Mouse (Mus musculus): ENCODE measurements around the gene Palm2. TPM values are rescaled to one million over a fixed set of nuclear protein-coding genes. Genes with fewer than 3 reads are reported as not detected.

Gene Palm2
- polyA plus RNA-seq, 1 experiment from 2014 or later, result 20.2 TPM

DNA sequence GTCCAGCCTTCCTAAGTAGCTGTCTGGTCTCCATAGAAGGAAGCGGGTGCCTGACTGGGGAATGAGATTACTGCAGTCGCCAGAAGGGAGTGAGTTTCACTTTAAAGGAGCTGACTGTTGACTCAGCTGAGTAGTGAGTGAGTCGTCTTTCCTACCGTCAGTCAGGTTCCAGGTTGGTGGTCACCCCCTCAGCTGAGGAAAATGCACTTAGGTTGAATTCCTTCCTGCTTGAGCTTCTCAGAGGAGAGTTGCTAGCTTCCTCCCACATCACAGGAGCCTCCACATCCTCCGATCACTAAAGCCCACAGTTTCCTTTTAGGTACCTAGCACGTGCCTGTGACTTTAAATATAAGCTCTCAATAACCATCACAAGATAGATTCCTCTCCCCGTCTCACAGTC lies 206.2 kb downstream of the Palm2 start:
- Histone ChIP-seq H3K9ac (peak overlapping the region; percentile 25; the same call in 1 of the 2 replicates), H3K4me3 (0 out of 2 replicates have a peak overlapping the region, but pooled peaks have one; percentile 8), H3K36me3 (peaks cover 5% of the 10 kb centered on the region; the same call in 1 of the 2 replicates), H3K4me2 (peak overlapping the region; percentile 41), H3K9me3 (replicated peaks) (no peaks in the 10 kb centered on the region), H3K27me3 (no peaks in the 10 kb centered on the region), H3K27ac (peak overlapping the region; percentile 41), H3K4me1 (replicated peaks) (peaks cover 53% of the 10 kb centered on the region)
- ATAC-seq (replicated peaks; ENCODE audit: insufficient number of reproducible peaks, insufficient read depth, low FRiP score, low read depth), result no peak
- 22% methylated on average over 7 of the region's 7 CpGs for WGBS

DNA sequence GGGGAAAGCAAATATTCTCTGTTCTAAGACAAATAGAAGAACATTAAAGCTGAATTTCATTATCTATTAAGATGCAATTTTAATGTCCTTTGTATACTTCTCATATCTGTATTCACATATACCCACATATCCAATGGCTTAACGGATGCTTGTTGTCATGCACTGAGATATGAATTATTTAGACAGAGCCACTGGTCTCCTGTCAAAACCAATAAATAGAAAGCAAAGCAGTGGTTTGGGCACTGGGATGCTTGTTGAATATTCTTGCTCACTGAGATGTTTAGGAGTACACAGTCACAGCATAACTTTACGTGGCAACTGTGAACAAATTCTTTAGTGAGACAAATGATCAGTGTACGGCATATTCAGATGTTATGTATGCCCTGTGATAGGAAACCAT lies 206.9 kb downstream of the Palm2 start:
- no peaks in the 10 kb centered on the region for H3K9me3 ChIP-seq (replicated peaks)
- 87% methylated on average over 3 of the region's 3 CpGs for WGBS
- no peak overlapping the region for H3K4me2 ChIP-seq
- no peak overlapping the region for H3K27ac ChIP-seq
- peaks cover 7% of the 10 kb centered on the region; the same call in 1 of the 2 replicates for H3K36me3 ChIP-seq
- no peak for ATAC-seq (replicated peaks; ENCODE audit: insufficient number of reproducible peaks, insufficient read depth, low FRiP score, low read depth)
- peaks cover 45% of the 10 kb centered on the region for H3K4me1 ChIP-seq (replicated peaks)
- H3K27me3 ChIP-seq, result no peaks in the 10 kb centered on the region
- H3K4me3 ChIP-seq, result no peak overlapping the region
- H3K9ac ChIP-seq, result no peak overlapping the region

DNA sequence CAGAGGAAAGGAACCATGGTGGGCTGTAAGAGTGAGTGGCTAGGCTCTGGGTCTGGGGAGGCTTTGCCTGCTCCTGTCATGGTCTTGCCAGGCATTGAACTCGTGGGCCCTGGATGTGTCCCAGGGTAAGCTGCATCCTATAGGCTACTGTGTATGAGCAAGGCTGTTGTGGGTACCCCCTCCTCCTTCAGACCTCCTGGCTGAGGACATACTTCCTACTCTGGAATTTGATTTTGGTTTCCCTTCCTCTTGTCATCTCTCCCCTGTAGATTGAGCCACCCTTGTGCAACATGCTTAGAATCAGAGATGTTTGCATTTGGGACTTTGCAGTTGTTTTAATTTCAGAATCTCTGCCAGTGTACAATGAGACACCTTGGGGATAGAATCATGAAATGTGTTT lies 216.9 kb downstream of the Palm2 start:
- Histone ChIP-seq H3K4me1 (replicated peaks) (no peaks in the 10 kb centered on the region), H3K36me3 (peaks cover 54% of the 10 kb centered on the region), H3K27ac (no peak overlapping the region), H3K27me3 (no peaks in the 10 kb centered on the region), H3K9me3 (replicated peaks) (no peaks in the 10 kb centered on the region), H3K4me2 (no peak overlapping the region), H3K4me3 (no peak overlapping the region), H3K9ac (no peak overlapping the region)
- 59% methylated on average over 1 of the region's 1 CpGs for WGBS
- ATAC-seq (replicated peaks; ENCODE audit: insufficient number of reproducible peaks, insufficient read depth, low FRiP score, low read depth), result no peak

DNA sequence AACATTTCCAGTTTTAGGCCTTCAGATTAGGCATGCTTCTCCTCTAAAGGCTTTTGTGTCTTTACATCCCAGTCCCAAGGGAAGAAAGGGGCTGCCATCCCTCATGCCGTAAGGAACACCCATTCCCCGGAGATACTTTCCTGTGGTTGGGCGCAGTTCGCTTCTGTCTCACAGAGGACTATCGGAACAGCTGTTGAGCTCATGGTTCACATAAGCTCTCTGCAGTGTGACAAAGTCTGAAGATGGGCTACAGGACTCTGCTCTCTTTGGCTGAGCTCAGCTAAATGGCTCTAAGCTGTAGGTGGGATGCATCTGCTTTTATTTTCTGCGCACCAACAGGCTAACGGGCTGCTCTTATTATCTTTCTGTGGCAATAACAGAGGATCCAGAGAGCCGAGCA lies 217.5 kb downstream of the Palm2 start:
- no peaks in the 10 kb centered on the region for H3K9me3 ChIP-seq (replicated peaks)
- H3K4me2 ChIP-seq, result no peak overlapping the region
- WGBS, result 78% methylated on average over 8 of the region's 8 CpGs
- H3K4me1 ChIP-seq (replicated peaks), result no peaks in the 10 kb centered on the region
- ATAC-seq (replicated peaks; ENCODE audit: insufficient number of reproducible peaks, insufficient read depth, low FRiP score, low read depth), result no peak
- no peak overlapping the region for H3K27ac ChIP-seq
- no peak overlapping the region for H3K4me3 ChIP-seq
- H3K9ac ChIP-seq, result no peak overlapping the region
- peaks cover 54% of the 10 kb centered on the region for H3K36me3 ChIP-seq
- H3K27me3 ChIP-seq, result no peaks in the 10 kb centered on the region

DNA sequence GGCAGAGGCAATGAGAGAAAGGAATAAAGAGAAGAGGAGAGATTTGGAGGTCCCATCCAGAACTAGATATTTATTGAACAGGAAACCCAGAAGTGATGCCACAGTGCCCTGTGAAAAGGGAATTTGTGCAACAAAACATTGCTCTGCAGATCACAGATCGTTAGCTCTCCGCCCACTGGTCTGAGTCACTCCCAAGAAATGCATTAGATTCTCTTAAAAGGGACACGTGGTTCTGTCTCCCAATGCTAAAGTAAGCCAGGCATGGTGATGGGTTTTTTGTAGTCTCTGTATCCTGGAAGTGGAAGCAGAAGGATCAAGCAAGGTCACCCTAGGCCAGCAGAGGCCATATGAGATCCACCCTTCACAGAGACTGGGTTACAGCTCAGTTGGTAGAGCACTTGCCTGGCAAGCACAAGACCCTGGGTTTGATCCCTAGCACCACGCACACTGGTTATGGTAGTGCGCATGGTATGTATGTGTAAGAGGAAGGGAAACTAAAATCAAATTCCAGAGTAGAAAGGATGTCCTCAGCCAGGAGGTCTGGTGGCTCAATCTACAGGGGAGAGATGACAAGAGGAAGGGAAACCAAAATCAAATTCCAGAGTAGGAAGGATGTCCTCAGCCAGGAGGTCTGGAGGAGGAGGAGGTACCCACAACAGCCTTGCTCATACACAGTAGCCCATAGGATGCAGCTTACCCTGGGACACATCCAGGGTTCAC lies 218.3 kb downstream of the Palm2 start:
- WGBS, result 79% methylated on average over 5 of the region's 5 CpGs
- ATAC-seq (replicated peaks; ENCODE audit: insufficient number of reproducible peaks, insufficient read depth, low FRiP score, low read depth), result no peak
- Histone ChIP-seq H3K36me3 (peaks cover 60% of the 10 kb centered on the region), H3K27me3 (no peaks in the 10 kb centered on the region), H3K9ac (no peak overlapping the region), H3K9me3 (replicated peaks) (no peaks in the 10 kb centered on the region), H3K4me1 (replicated peaks) (no peaks in the 10 kb centered on the region), H3K4me3 (no peak overlapping the region), H3K27ac (no peak overlapping the region), H3K4me2 (no peak overlapping the region)

DNA sequence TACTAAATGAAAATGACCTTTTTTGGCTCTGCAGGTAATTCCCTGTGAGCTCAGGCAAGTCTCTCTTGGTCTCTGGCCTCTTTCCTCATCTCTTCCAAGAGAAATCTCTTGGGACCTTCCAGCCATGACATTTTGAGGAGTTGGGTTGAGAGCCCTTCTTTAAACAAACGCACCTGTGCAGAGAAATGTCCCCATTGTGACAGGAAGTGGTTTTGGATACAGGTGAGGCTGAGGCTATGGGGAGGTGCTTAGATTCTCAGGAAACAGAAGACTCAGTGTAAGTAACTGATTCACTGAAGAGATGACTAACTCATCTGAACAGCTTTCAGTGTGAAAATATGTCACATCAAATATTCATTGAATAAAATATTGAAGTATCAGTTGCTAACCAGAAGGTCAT lies 221.9 kb downstream of the Palm2 start:
- H3K36me3 ChIP-seq, result peaks cover 40% of the 10 kb centered on the region
- H3K27ac ChIP-seq, result no peak overlapping the region
- no peaks in the 10 kb centered on the region for H3K27me3 ChIP-seq
- H3K9ac ChIP-seq, result no peak overlapping the region
- no peak for ATAC-seq (replicated peaks; ENCODE audit: insufficient number of reproducible peaks, insufficient read depth, low FRiP score, low read depth)
- no peaks in the 10 kb centered on the region for H3K9me3 ChIP-seq (replicated peaks)
- peaks cover 14% of the 10 kb centered on the region for H3K4me1 ChIP-seq (replicated peaks)
- H3K4me2 ChIP-seq, result no peak overlapping the region
- 78% methylated on average over 1 of the region's 1 CpGs for WGBS
- no peak overlapping the region for H3K4me3 ChIP-seq

DNA sequence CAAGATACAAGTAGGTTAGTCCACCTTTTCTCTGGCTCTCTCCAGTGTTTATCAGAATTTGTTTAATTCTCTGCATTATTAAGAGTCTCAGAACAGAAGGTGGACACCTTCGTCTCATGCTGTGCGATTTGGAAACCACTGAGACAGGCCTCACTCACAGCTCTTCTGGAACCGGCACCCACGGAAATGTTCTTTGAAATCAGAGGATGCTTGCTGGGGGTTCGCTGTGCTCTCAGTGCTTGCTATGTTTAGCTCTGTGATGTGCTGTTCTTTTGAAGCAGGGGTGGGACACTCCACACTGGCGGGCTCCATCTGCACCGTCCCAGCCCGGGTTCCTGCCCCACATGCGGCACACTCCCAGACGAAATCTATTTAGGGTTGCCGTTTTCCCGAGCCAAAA lies 222.3 kb downstream of the Palm2 start:
- no peaks in the 10 kb centered on the region for H3K9me3 ChIP-seq (replicated peaks)
- H3K36me3 ChIP-seq, result peaks cover 36% of the 10 kb centered on the region
- peaks cover 16% of the 10 kb centered on the region for H3K4me1 ChIP-seq (replicated peaks)
- WGBS, result 80% methylated on average over 12 of the region's 12 CpGs
- H3K27me3 ChIP-seq, result no peaks in the 10 kb centered on the region
- no peak overlapping the region for H3K4me2 ChIP-seq
- H3K4me3 ChIP-seq, result no peak overlapping the region
- no peak overlapping the region for H3K9ac ChIP-seq
- no peak overlapping the region for H3K27ac ChIP-seq
- ATAC-seq (replicated peaks; ENCODE audit: insufficient number of reproducible peaks, insufficient read depth, low FRiP score, low read depth), result no peak

DNA sequence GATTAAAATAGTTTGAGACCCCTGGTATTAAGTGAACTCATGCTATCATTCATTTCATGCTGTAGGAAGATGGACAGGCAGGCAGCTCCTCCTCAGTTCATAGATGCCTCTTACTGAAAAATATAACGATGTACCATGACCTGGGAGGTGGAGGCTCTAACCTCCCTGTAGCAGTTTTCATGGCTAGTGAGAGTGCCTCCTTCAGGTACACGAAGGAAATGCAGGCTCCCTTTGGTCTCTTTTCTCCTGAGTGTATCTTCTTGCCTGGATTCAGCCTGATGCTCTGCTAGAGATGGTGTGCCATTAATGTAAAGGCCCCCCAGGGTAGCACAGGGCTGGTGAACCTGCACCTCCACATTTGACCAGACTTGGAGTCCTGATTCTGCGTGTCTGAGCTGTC lies 222.8 kb downstream of the Palm2 start:
- WGBS, result 79% methylated on average over 3 of the region's 3 CpGs
- Histone ChIP-seq H3K27me3 (no peaks in the 10 kb centered on the region), H3K9me3 (replicated peaks) (no peaks in the 10 kb centered on the region), H3K4me2 (no peak overlapping the region), H3K4me1 (replicated peaks) (peaks cover 16% of the 10 kb centered on the region), H3K9ac (no peak overlapping the region), H3K4me3 (no peak overlapping the region), H3K36me3 (peaks cover 35% of the 10 kb centered on the region), H3K27ac (no peak overlapping the region)
- ATAC-seq (replicated peaks; ENCODE audit: insufficient number of reproducible peaks, insufficient read depth, low FRiP score, low read depth), result no peak

DNA sequence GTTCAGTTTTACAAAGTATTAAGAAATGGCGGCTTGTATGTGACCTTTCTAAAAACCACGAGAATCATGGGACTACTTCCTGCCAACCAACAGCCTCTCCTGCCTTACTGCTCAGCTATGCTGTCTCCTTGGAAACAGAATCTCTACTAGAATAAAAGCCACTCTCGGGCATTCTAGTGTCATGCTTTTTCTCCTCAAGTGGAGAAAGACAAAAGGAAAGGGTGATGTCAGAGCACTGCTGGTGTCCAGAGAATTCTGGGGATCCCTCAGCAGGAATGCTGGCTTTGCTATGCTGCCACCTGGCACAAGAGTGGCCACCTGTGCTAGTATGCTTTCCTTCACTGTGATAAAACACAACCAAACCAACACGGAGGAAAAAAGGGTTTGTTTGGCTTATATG lies 226.4 kb downstream of the Palm2 start:
- 16% methylated on average over 4 of the region's 4 CpGs for WGBS
- ATAC-seq (replicated peaks; ENCODE audit: insufficient number of reproducible peaks, insufficient read depth, low FRiP score, low read depth), result no peak
- Histone ChIP-seq H3K4me2 (no peak overlapping the region), H3K9me3 (replicated peaks) (no peaks in the 10 kb centered on the region), H3K36me3 (peaks cover 18% of the 10 kb centered on the region), H3K9ac (no peak overlapping the region), H3K4me3 (no peak overlapping the region), H3K27me3 (no peaks in the 10 kb centered on the region), H3K4me1 (replicated peaks) (peaks cover 16% of the 10 kb centered on the region), H3K27ac (peak overlapping the region; percentile 18)

DNA sequence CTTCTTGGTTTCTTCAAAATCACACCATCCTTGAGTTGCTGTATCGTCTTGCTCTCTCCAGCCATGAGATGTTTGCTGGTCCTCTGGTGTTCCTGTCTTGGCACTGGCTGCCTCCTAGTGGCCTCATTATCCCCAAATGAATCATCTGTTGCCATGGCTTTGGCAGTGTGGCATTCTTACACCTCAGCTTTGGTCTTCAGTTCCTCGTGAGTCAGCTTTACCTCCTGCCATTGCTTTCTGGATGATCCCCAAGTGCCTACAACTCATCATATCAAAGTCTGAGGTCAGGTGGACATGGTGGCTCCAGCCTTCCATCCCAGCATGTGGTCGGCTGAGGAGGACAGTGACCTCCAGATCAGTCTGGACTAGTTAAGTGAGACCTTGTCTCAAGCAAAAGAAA lies 232.1 kb downstream of the Palm2 start:
- H3K36me3 ChIP-seq, result peaks cover 7% of the 10 kb centered on the region; the same call in 1 of the 2 replicates
- H3K4me3 ChIP-seq, result no peak overlapping the region
- no peak for ATAC-seq (replicated peaks; ENCODE audit: insufficient number of reproducible peaks, insufficient read depth, low FRiP score, low read depth)
- H3K9ac ChIP-seq, result no peak overlapping the region
- no peak overlapping the region for H3K27ac ChIP-seq
- peaks cover 29% of the 10 kb centered on the region for H3K4me1 ChIP-seq (replicated peaks)
- H3K9me3 ChIP-seq (replicated peaks), result no peaks in the 10 kb centered on the region
- no peak overlapping the region for H3K4me2 ChIP-seq
- H3K27me3 ChIP-seq, result no peaks in the 10 kb centered on the region
- WGBS, result 71% methylated on average over 3 of the region's 3 CpGs

DNA sequence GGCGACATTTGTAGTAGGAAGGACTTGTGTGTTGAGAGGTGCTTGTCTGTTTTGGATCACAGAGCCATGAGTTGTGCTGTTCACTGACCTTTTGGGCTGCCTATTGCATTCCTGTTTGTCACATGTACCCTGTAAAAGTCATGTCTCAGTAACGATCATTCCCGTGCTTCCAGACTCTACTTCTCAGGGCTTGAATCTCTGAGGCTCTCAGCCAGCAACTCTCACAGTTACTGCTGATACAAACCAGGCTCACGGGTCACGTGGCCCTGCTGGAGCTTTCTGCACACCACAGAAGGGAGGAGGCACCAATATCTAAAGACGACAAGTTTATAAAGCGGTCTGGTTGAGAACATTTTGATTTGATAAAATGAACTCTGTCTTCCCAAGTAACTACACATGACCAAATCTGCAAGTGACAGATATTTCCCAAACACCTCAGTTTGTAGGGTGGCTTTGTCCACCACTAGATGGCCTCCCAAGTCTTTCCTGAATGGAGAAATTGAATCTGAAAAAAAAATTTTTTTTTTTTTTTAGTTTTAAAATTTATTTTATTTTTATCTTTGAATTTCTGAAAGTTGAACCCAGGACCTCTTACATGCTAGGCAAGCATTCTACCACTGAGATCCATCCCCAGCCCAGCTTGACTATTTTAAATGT lies 236.9 kb downstream of the Palm2 start:
- 24% methylated on average over 7 of the region's 7 CpGs for WGBS
- H3K9ac ChIP-seq, result no peak overlapping the region
- ATAC-seq (replicated peaks; ENCODE audit: insufficient number of reproducible peaks, insufficient read depth, low FRiP score, low read depth), result peak; percentile 83
- peak overlapping the region; percentile 75 for H3K27ac ChIP-seq
- H3K27me3 ChIP-seq, result no peaks in the 10 kb centered on the region
- H3K4me1 ChIP-seq (replicated peaks), result peaks cover 76% of the 10 kb centered on the region
- H3K4me3 ChIP-seq, result no peak overlapping the region
- H3K9me3 ChIP-seq (replicated peaks), result no peaks in the 10 kb centered on the region
- peaks cover 3% of the 10 kb centered on the region; the same call in 1 of the 2 replicates for H3K36me3 ChIP-seq
- H3K4me2 ChIP-seq, result peak overlapping the region; percentile 23

DNA sequence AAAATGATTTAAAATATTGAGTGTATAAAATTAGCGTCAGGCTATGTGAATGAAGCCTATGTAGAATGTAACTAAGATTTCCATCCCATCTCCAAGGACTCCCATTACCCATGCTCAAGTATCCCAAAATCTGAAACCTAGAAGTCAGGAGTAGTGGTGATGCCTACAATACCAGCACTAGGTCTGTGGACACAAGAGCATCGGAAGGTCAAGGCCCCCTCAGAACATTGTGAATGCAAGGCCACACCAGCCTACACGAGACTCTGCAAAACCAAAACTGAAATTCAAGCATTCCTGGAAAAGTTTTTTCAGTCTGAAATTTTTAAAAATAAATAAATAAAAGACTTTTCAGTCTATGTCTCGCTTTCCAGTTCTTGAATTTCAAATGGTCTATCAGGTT lies 238.5 kb downstream of the Palm2 start:
- H3K27ac ChIP-seq, result 0 out of 2 replicates have a peak overlapping the region, but pooled peaks have one; percentile 79
- H3K4me3 ChIP-seq, result no peak overlapping the region
- H3K27me3 ChIP-seq, result no peaks in the 10 kb centered on the region
- peaks cover 73% of the 10 kb centered on the region for H3K4me1 ChIP-seq (replicated peaks)
- ATAC-seq (replicated peaks; ENCODE audit: insufficient number of reproducible peaks, insufficient read depth, low FRiP score, low read depth), result no peak
- whole genome bisulfite sequencing, result 72% methylated on average over 4 of the region's 4 CpGs
- H3K4me2 ChIP-seq, result no peak overlapping the region
- no peaks in the 10 kb centered on the region for H3K9me3 ChIP-seq (replicated peaks)
- 0 out of 2 replicates have a peak, but pooled peaks cover 4% of the 10 kb centered on the region for H3K36me3 ChIP-seq
- H3K9ac ChIP-seq, result no peak overlapping the region
